Mouse (Mus musculus): ENCODE data around the gene Dynlt1f.
"Not testable (repeated sequence)": the region's sequence is repeated elsewhere in the genome, so short reads cannot be mapped to it uniquely, and the experiment has no call there.

Gene Dynlt1f

GRCm38 (mm10) chr17:6661093-6661816 lies 5.6 kb upstream of the Dynlt1f start:
- DNase-seq (ENCODE audit: low spot score in 2 of 2), result not testable (repeated sequence)

GRCm38 (mm10) chr17:6660589-6660988 lies 4.9 kb upstream of the Dynlt1f start:
- not testable (repeated sequence) for DNase-seq (ENCODE audit: low spot score in 2 of 2)

GRCm38 (mm10) chr17:6658801-6659200 lies 3.1 kb upstream of the Dynlt1f start, which contains the start of gene Sytl3:
Gene Sytl3 (plus strand): TSS chr17:6659093.
- not testable (repeated sequence) for DNase-seq (ENCODE audit: low spot score in 2 of 2)

DNA sequence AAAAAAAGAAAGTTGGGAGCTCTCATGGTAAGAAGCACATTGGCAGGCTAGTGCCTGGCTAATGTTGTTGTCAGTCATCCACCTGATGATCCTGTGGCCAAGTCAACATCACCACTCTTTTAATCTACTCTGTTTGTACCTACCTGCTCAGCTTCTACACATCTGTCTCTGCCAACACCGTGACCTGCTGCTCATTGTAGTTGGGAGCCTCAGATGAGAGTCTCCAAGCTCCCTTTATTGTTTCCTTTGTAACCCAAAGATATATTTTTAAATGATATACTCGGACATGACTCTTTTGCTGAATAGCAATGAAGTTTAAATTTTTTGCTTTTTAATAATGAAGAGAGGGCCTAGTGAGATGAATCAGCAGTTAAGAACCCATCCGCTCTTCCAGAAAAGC lies 771 bp upstream of the Dynlt1f start:
- DNase-seq (ENCODE audit: low spot score in 2 of 2), result not testable (repeated sequence)

GRCm38 (mm10) chr17:6655087-6655511 lies 601 bp downstream of the Dynlt1f start:
- DNase-seq (ENCODE audit: low spot score in 2 of 2), result peak in 1 of 2 experiments; percentile 76

GRCm38 (mm10) chr17:6653341-6653946 lies 2.3 kb downstream of the Dynlt1f start:
- not testable (repeated sequence) for DNase-seq (ENCODE audit: low spot score in 2 of 2)

- not testable (repeated sequence) for DNase-seq (ENCODE audit: low spot score in 2 of 2)
These were observed 4.7 kb downstream of the Dynlt1f start for GRCm38 (mm10) chr17:6650904-6651565.

- not testable (repeated sequence) for DNase-seq (ENCODE audit: low spot score in 2 of 2)
These were observed 8.2 kb downstream of the Dynlt1f start for GRCm38 (mm10) chr17:6647452-6647851.

GRCm38 (mm10) chr17:6646841-6647240 lies 8.9 kb downstream of the Dynlt1f start:
- DNase-seq (ENCODE audit: low spot score in 2 of 2), result not testable (repeated sequence)

DNA sequence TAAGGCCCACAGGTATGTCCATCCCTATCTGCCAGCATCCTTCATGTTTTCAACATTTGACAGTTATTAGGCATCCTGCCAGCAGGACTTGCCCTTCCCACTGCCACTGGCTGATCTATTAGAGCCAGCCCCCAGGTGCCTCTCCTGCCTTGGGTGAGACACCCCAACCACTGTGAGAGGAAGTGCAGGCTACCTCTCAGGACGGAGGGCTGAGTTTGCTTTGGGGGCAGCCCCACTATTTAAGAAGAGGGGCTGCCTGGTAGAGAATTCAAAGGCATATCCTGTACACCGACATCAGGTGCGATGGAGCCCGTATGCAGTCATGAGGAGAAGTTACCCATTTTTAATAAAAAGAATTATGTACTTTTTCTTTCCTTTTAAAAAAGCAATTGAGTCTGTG lies 10.0 kb downstream of the Dynlt1f start:
- not testable (repeated sequence) for DNase-seq (ENCODE audit: low spot score in 2 of 2)

DNA sequence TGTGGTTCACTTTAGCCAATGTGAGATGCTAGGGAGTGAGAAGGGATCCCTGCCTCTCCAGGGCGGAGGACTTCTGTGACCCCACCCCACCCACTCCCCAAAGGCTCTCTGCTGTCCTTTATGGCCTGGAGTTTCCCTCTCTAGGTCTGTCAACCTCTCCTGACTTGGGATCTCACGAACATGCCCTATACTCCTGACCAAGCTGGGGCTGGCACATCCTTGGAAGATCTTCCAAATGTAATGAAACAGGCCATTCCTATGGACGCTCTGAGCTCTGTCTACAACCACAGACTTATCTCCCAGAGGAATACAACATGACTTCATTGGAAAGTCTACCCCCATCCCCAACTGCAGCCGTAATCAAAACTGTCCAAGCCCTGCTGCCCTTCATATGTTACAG lies 11.0 kb downstream of the Dynlt1f start:
- DNase-seq (ENCODE audit: low spot score in 2 of 2), result not testable (repeated sequence)

DNA sequence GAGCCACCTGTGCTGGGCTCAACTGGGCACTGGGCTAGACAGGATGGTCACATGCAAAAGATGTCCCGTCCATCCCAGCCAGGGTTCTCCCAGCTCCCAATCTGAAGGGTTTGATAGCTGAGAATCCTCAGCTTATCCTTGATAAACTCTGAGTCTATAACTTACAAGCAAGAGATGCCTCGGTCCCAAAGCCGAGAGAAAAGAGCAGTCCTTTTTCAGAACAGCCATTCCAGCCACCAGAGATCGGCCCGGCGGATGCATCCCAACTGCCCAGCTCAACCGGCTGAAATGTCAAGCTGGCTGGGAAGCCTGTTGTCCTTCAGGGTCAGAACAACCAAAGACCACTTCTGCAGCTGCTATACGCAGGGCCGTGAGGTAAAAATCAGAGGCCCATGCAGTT lies 11.5 kb downstream of the Dynlt1f start:
- DNase-seq (ENCODE audit: low spot score in 2 of 2), result not testable (repeated sequence)

GRCm38 (mm10) chr17:6640771-6641429 lies 14.8 kb downstream of the Dynlt1f start:
- DNase-seq (ENCODE audit: low spot score in 2 of 2), result not testable (repeated sequence)

GRCm38 (mm10) chr17:6640044-6640637 lies 15.6 kb downstream of the Dynlt1f start:
- DNase-seq (ENCODE audit: low spot score in 2 of 2), result not testable (repeated sequence)

DNA sequence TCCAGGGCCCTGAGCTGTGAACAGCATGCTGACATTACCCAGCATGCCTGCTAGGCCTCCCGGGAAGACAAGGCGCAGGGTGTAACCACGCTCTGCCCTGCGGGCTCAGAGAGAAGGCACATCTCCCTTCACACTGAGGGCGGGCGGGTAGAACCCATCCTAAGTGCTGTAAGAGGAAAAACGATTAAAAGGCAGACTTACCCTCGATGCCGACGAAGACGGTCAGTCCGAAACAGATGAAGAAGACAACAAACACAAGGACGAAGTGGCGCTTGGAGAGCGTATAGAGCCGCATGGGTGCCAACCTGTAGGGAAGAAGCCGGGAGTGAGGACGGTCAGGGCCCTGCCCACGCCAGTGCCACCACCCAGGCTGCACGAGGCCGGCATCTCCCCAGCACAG lies 16.2 kb downstream of the Dynlt1f start:
- DNase-seq (ENCODE audit: low spot score in 2 of 2), result not testable (repeated sequence)

DNA sequence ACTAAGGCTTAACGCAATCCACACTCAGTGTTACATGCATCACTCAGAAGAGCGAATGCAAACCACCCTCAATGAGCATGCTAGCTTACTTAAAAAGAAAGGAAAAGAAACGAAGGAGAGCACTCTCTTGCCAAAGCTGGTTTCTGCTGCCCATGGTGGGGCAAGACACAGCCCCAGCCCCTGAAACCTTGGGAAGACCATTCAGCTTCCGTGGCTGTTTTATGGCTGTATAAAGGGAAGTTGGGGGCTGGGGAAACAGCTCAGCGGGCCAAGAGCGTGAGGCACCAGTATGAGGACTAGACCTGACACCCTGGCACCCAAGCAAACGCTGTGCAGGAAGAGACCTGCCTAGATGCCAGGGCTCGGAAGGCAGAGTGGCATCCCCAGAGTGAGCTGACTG lies 17.3 kb downstream of the Dynlt1f start:
- DNase-seq (ENCODE audit: low spot score in 2 of 2), result not testable (repeated sequence)

- not testable (repeated sequence) for DNase-seq (ENCODE audit: low spot score in 2 of 2)
These were observed 18.3 kb downstream of the Dynlt1f start for GRCm38 (mm10) chr17:6637434-6637833.

- DNase-seq (ENCODE audit: low spot score in 2 of 2), result no peak
These were observed 18.8 kb downstream of the Dynlt1f start for GRCm38 (mm10) chr17:6636861-6637260.

DNA sequence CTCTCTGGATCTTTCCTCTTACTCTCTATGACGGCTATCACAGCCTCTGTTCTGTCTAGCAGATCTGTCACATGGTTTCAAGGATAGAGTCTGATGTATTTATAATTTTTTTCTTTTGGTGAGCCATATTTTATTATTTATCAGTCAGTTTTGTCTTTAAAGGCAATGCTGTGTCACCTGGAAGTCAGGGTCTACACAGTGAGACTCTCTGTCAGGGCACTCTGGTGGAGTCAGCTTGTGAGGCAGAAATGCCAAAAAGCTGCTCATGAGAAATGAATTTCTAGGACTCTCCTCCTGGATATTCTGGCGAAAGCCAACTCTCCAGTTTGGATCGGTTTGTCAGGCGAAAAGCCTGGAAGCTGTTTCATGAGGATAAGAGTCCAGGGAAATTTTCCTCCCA lies 19.9 kb downstream of the Dynlt1f start:
- DNase-seq (ENCODE audit: low spot score in 2 of 2), result not testable (repeated sequence)

GRCm38 (mm10) chr17:6632850-6633249 lies 22.9 kb downstream of the Dynlt1f start:
- DNase-seq (ENCODE audit: low spot score in 2 of 2), result not testable (repeated sequence)

DNA sequence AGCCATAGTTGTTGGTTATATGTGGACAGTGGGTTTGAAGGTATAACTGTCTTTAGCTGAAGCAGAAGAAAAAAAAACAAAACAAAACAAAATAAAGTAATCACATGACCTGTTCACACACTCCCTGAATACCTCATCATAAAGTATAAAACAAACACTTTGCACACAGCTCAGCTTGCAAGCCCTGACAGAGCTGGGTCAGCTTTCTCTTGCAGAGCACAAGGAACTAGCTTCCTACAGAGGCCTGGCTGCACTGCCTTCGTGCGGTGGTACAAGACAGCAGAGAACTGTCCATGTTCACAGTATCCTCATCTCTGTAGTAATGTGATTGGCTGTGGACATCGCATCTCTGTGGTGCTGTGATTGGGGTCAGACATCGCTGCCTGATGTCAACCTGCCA lies 25.3 kb downstream of the Dynlt1f start:
- not testable (repeated sequence) for DNase-seq (ENCODE audit: low spot score in 2 of 2)

Data from cerebellum, postnatal 4 days (tissue).